Mouse (Mus musculus): ENCODE measurements around the gene Thbd.

Thbd gene

GRCm38 (mm10) chr2:148407870-148408760 is at the start of gene Thbd:
Thbd (minus strand) TSS chr2:148408188.
- DNase-seq (ENCODE audit: low spot score) = no peak

GRCm38 (mm10) chr2:148455341-148455740 is 47.4 kb upstream of the Thbd start:
- no peak for DNase-seq (ENCODE audit: low spot score)

- DNase-seq (ENCODE audit: low spot score) = no peak
These were observed 46.1 kb upstream of the Thbd start for GRCm38 (mm10) chr2:148454014-148454542.

- no peak for DNase-seq (ENCODE audit: low spot score)
These were observed 45.1 kb upstream of the Thbd start for GRCm38 (mm10) chr2:148453061-148453460.

- no peak for DNase-seq (ENCODE audit: low spot score)
These were observed 43.5 kb upstream of the Thbd start for GRCm38 (mm10) chr2:148451498-148451897.

- DNase-seq (ENCODE audit: low spot score) = no peak
These were observed 42.6 kb upstream of the Thbd start for GRCm38 (mm10) chr2:148450616-148451015.

GRCm38 (mm10) chr2:148449659-148450058 is 41.7 kb upstream of the Thbd start:
- DNase-seq (ENCODE audit: low spot score) = no peak

GRCm38 (mm10) chr2:148446446-148446845 is 38.5 kb upstream of the Thbd start:
- DNase-seq (ENCODE audit: low spot score) = no peak

- DNase-seq (ENCODE audit: low spot score) = no peak
These were observed 37.6 kb upstream of the Thbd start for GRCm38 (mm10) chr2:148445616-148446015.

GRCm38 (mm10) chr2:148444472-148444871 is 36.5 kb upstream of the Thbd start:
- no peak for DNase-seq (ENCODE audit: low spot score)

- peak; percentile 28 for DNase-seq (ENCODE audit: low spot score)
These were observed 35.4 kb upstream of the Thbd start, which contains the start of gene Cd93 for GRCm38 (mm10) chr2:148443249-148443958. Cd93 (minus strand) TSS chr2:148443563.

- DNase-seq (ENCODE audit: low spot score) = no peak
These were observed 34.7 kb upstream of the Thbd start for GRCm38 (mm10) chr2:148442710-148443109.

- DNase-seq (ENCODE audit: low spot score) = no peak
These were observed 34.2 kb upstream of the Thbd start for GRCm38 (mm10) chr2:148442172-148442571.

- DNase-seq (ENCODE audit: low spot score) = no peak
These were observed 33.4 kb upstream of the Thbd start for GRCm38 (mm10) chr2:148441421-148441820.

GRCm38 (mm10) chr2:148439691-148440276 is 31.8 kb upstream of the Thbd start:
- no peak for DNase-seq (ENCODE audit: low spot score)

- no peak for DNase-seq (ENCODE audit: low spot score)
These were observed 28.3 kb upstream of the Thbd start for GRCm38 (mm10) chr2:148436285-148436684.

GRCm38 (mm10) chr2:148432346-148432745 is 24.4 kb upstream of the Thbd start:
- no peak for DNase-seq (ENCODE audit: low spot score)

GRCm38 (mm10) chr2:148430941-148431340 is 23.0 kb upstream of the Thbd start:
- DNase-seq (ENCODE audit: low spot score) = no peak

- DNase-seq (ENCODE audit: low spot score) = no peak
These were observed 21.1 kb upstream of the Thbd start for GRCm38 (mm10) chr2:148429001-148429505.

- no peak for DNase-seq (ENCODE audit: low spot score)
These were observed 20.5 kb upstream of the Thbd start for GRCm38 (mm10) chr2:148428523-148428922.

- DNase-seq (ENCODE audit: low spot score) = no peak
These were observed 19.6 kb upstream of the Thbd start for GRCm38 (mm10) chr2:148427553-148427952.

GRCm38 (mm10) chr2:148425709-148426382 is 17.9 kb upstream of the Thbd start:
- no peak for DNase-seq (ENCODE audit: low spot score)

All from T-cell, adult 2 months (primary cell).